Mouse (Mus musculus): Measurements from ENCODE around the gene Tbcel.

GRCm38 (mm10) chr9:42464181-42464580 lies 43.4 kb downstream of the Tbcel start:
- TF ChIP-seq CTCF (conservative IDR thresholded peaks at IDR 0.05; ENCODE audit: low read length) (no peak), POU5F1 (IDR thresholded peaks at IDR 0.05; ENCODE audit: borderline replicate concordance, low read length) (no peak), NANOG (IDR thresholded peaks at IDR 0.05; ENCODE audit: borderline replicate concordance, low read length) (no peak)
